Mouse (Mus musculus): ENCODE data around the gene Rapgef1. TPM values are rescaled to one million over a fixed set of nuclear protein-coding genes. Genes with fewer than 3 reads are reported as not detected.
A peak's percentile ranks its signal among the peaks of the same experiment; 100 is the strongest.

The Rapgef1 gene
- polyA plus RNA-seq (2014; fragmentation: Nextera tagmentation; extraction: Ambion mirVana), result 17.3 and 19.9 TPM in 2 replicates

DNA sequence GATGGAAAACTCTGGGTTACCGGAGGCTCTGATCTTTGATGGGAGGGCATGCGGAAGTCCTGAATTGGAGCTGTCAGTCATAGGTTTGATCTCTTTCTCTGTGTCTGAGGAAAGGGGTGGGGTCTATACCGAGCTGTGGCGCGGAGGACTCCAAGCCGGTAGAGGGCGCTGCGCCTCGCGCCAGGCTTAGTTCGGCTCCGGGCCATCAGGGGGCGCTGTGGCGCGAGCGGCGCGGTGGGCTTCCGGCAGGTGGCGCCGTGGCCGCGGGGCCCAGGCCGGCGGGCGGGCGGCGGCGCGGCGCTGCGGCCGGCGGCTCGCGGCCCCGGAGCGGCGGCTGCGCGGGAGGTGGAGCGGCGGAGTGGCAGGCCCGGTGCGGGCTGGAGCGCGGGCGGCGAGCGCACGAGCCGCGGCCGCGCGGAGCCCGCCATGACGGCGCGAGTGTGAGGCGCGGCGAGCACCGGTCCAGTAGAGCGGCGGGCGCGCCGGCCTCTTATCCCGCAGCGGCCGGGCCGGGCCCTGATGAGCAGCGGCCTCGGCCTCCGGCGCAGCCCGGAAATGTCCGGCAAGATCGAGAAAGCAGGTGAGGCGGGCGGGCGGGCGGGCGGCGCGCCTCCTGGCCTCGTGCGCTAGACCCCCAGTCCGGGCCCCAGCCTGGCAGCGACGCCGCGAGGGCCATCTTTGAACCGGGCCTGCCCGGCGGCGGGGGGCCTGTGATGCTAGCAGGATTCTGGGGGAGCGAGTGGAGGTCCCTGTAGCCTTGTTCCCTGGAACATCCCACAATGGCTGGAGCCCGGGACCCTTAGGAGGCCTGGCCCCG lies at the start of gene Rapgef1:
Gene Rapgef1 (plus strand): TSS at position 237 of the 817 bp plus-strand sequence.
- DNase-seq (ENCODE audit: low spot score), result peak; percentile 74
- peak within 1 kb of the TSS; percentile 91 for H3K27ac ChIP-seq (ENCODE audit: low read depth, low read length)
- H3K36me3 ChIP-seq (ENCODE audit: control insufficient read depth, insufficient read depth, low read length), result no peaks in the 10 kb centered on the region
- H3K4me1 ChIP-seq (ENCODE audit: control insufficient read depth, insufficient read depth, low read length), result peaks cover 13% of the 10 kb centered on the region
- H3K9me3 ChIP-seq (replicated peaks; ENCODE audit: control insufficient read depth, low read length), result no peaks in the 10 kb centered on the region
- ATAC-seq, result peak; percentile 81
- H3K27me3 ChIP-seq (replicated peaks; ENCODE audit: control insufficient read depth, insufficient read depth, low read length), result no peaks in the 10 kb centered on the region
- peak within 1 kb of the TSS; percentile 75 for H3K4me2 ChIP-seq (ENCODE audit: low read length)
- peak within 1 kb of the TSS; percentile 73 for H3K4me3 ChIP-seq (ENCODE audit: low read depth, low read length)
- WGBS, result under 1% methylated on average over 58 of the region's 101 CpGs
- peak within 1 kb of the TSS; percentile 91 for H3K9ac ChIP-seq (ENCODE audit: low read length)

DNA sequence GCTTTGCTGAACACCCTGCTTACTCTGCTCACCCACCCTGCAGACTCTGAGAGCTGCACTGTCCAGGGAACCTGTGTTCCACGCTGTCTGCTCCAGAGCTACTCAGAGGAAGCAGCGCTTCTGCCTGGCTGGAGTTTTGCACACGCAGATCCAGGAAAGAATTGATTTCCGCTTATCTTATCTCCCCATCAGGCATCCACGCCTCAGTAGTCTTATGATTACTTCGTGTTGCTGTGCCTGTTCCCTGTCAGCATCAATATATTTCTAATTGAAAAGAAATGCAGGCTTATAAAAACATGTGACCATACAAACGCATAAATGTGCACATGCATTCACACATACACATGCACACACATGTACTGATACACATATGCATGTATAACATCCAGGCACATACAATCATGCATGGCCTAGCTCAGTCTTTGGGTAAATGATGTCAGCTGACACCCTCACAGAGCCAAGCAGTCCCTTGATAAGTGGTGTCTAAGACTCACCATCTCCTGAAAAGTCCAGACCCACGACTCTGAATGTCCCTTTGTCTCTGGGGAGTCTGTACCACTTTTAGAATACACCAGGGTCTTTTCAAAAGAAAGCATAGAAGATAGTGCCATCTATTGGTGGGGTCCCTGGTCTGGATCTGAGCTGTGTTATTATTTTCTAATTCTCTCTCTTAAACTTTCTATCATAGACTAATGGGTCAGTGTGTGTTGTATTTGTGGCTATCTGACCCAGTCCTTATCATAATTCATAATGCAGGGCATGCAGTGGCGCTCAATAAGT lies 47.4 kb upstream of the Rapgef1 start:
- Histone ChIP-seq H3K36me3 (ENCODE audit: control insufficient read depth, insufficient read depth, low read length) (no peaks in the 10 kb centered on the region), H3K27me3 (replicated peaks; ENCODE audit: control insufficient read depth, insufficient read depth, low read length) (no peaks in the 10 kb centered on the region), H3K4me3 (ENCODE audit: low read depth, low read length) (no peak overlapping the region), H3K27ac (ENCODE audit: low read depth, low read length) (no peak overlapping the region), H3K4me1 (ENCODE audit: control insufficient read depth, insufficient read depth, low read length) (no peaks in the 10 kb centered on the region), H3K9me3 (replicated peaks; ENCODE audit: control insufficient read depth, low read length) (no peaks in the 10 kb centered on the region), H3K9ac (ENCODE audit: low read length) (no peak overlapping the region), H3K4me2 (ENCODE audit: low read length) (no peak overlapping the region)
- ATAC-seq (no peak), DNase-seq (ENCODE audit: low spot score) (peak; percentile 51)
- WGBS, result 77% methylated on average over 9 of the region's 9 CpGs

DNA sequence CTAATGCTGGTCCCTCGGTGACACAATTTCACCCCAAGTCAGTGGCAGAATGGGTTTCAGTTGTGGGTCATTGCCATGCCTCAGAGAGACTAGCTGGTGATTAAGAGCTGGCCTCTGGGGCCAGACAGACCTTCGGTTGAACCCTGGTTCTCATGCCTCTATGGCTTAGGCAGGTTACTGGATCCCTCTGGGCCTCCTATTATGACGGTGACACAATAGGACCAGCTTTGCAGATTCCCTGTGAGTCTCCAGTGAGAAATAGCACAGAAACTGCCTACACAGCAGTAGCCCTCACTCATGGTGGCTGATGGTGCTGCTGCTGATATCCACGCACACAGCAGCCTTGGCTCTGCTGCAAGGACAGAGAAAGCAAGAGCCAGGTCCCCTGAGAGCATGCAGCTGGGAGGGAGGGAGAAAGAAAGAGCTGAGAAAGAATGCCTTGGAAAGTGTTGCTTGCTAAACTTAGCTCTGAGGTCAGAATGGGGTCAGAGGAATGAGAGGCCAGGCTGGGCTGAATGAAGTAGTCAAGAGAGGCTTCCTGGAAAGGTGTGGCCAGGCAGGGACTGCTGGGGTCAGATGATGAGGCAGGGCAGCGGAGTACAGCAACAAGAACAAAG lies 46.6 kb upstream of the Rapgef1 start:
- Histone ChIP-seq H3K4me3 (ENCODE audit: low read depth, low read length) (no peak overlapping the region), H3K36me3 (ENCODE audit: control insufficient read depth, insufficient read depth, low read length) (no peaks in the 10 kb centered on the region), H3K27ac (ENCODE audit: low read depth, low read length) (no peak overlapping the region), H3K9ac (ENCODE audit: low read length) (no peak overlapping the region), H3K9me3 (replicated peaks; ENCODE audit: control insufficient read depth, low read length) (no peaks in the 10 kb centered on the region), H3K4me1 (ENCODE audit: control insufficient read depth, insufficient read depth, low read length) (no peaks in the 10 kb centered on the region), H3K27me3 (replicated peaks; ENCODE audit: control insufficient read depth, insufficient read depth, low read length) (no peaks in the 10 kb centered on the region), H3K4me2 (ENCODE audit: low read length) (no peak overlapping the region)
- no peak for ATAC-seq
- no peak for DNase-seq (ENCODE audit: low spot score)
- WGBS, result 39% methylated on average over 5 of the region's 5 CpGs

DNA sequence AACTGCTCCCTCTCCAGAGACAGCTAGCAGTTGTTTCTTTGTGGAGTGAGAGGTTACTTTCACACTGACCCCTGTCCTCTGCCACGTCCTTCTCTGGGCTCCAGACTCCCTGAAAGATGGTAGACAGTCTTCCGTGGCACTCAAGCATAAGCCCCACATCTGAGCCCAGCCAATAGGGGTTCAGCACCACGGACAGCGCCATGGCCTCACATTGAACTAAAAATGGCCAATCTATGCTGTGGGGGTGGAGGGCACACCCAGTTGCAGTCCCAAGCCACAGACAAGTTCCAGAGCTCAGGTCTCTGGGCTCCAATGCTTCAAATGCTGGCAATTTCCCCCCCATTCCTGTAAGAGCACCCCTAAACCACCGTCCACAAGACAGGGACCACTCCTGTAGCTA lies 45.9 kb upstream of the Rapgef1 start:
- H3K9me3 ChIP-seq (replicated peaks; ENCODE audit: control insufficient read depth, low read length), result no peaks in the 10 kb centered on the region
- H3K27me3 ChIP-seq (replicated peaks; ENCODE audit: control insufficient read depth, insufficient read depth, low read length), result no peaks in the 10 kb centered on the region
- DNase-seq (ENCODE audit: low spot score), result peak; percentile 58
- 7% methylated on average over 5 of the region's 5 CpGs for WGBS
- no peak overlapping the region for H3K4me3 ChIP-seq (ENCODE audit: low read depth, low read length)
- ATAC-seq, result no peak
- no peaks in the 10 kb centered on the region for H3K36me3 ChIP-seq (ENCODE audit: control insufficient read depth, insufficient read depth, low read length)
- no peak overlapping the region for H3K9ac ChIP-seq (ENCODE audit: low read length)
- H3K4me1 ChIP-seq (ENCODE audit: control insufficient read depth, insufficient read depth, low read length), result no peaks in the 10 kb centered on the region
- no peak overlapping the region for H3K4me2 ChIP-seq (ENCODE audit: low read length)
- H3K27ac ChIP-seq (ENCODE audit: low read depth, low read length), result no peak overlapping the region

DNA sequence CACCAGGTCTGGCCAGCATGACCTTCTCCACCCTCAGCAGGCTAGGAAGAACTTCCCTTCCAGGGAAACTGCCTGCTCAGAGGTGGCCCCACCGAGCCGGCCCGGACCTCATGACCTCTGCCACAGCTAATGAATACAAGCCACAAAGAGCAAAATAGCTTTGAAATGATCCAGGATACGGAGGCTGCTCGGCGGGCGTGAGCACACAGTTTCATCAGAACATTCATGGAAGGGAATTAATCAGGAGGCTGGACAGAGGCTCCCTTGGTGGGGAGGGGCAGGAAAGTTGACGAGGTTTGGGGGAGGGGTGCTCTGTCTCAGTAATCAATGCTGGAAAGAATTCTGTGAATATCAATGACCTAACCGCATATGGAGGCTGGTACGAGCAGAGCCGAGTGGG lies 45.3 kb upstream of the Rapgef1 start:
- Histone ChIP-seq H3K27ac (ENCODE audit: low read depth, low read length) (no peak overlapping the region), H3K4me3 (ENCODE audit: low read depth, low read length) (no peak overlapping the region), H3K9ac (ENCODE audit: low read length) (no peak overlapping the region), H3K27me3 (replicated peaks; ENCODE audit: control insufficient read depth, insufficient read depth, low read length) (no peaks in the 10 kb centered on the region), H3K4me1 (ENCODE audit: control insufficient read depth, insufficient read depth, low read length) (no peaks in the 10 kb centered on the region), H3K9me3 (replicated peaks; ENCODE audit: control insufficient read depth, low read length) (no peaks in the 10 kb centered on the region), H3K4me2 (ENCODE audit: low read length) (no peak overlapping the region), H3K36me3 (ENCODE audit: control insufficient read depth, insufficient read depth, low read length) (no peaks in the 10 kb centered on the region)
- WGBS, result 5% methylated on average over 11 of the region's 11 CpGs
- DNase-seq (ENCODE audit: low spot score), result no peak
- ATAC-seq, result 0 out of 2 replicates have a peak, but pooled peaks have one; percentile 18

DNA sequence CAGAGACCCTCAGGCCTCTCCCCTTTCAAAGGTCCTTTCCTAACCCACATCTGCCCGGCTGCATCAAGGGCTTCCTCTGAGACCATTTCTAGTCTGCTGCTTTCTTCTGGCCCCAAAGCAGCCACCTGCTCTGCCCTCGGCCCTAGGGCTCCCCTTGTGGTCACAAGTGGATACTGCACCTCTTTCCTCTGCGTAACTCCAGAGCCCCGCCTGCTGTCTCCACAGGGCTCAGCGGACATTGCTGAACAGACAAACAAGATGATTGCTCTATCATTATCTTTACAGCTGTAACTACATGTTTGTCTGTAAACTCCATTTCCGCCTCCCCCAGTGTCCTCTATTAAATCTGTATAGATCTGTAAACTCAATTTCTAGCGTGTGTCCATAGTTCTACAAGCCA lies 37.1 kb upstream of the Rapgef1 start:
- Histone ChIP-seq H3K4me3 (ENCODE audit: low read depth, low read length) (no peak overlapping the region), H3K27ac (ENCODE audit: low read depth, low read length) (no peak overlapping the region), H3K36me3 (ENCODE audit: control insufficient read depth, insufficient read depth, low read length) (no peaks in the 10 kb centered on the region), H3K4me1 (ENCODE audit: control insufficient read depth, insufficient read depth, low read length) (no peaks in the 10 kb centered on the region), H3K9ac (ENCODE audit: low read length) (no peak overlapping the region), H3K4me2 (ENCODE audit: low read length) (no peak overlapping the region), H3K27me3 (replicated peaks; ENCODE audit: control insufficient read depth, insufficient read depth, low read length) (no peaks in the 10 kb centered on the region; the same call in 1 of the 2 replicates), H3K9me3 (replicated peaks; ENCODE audit: control insufficient read depth, low read length) (no peaks in the 10 kb centered on the region)
- DNase-seq (ENCODE audit: low spot score) (peak; percentile 86), ATAC-seq (peak; percentile 69)
- WGBS, result 3% methylated on average over 7 of the region's 7 CpGs

DNA sequence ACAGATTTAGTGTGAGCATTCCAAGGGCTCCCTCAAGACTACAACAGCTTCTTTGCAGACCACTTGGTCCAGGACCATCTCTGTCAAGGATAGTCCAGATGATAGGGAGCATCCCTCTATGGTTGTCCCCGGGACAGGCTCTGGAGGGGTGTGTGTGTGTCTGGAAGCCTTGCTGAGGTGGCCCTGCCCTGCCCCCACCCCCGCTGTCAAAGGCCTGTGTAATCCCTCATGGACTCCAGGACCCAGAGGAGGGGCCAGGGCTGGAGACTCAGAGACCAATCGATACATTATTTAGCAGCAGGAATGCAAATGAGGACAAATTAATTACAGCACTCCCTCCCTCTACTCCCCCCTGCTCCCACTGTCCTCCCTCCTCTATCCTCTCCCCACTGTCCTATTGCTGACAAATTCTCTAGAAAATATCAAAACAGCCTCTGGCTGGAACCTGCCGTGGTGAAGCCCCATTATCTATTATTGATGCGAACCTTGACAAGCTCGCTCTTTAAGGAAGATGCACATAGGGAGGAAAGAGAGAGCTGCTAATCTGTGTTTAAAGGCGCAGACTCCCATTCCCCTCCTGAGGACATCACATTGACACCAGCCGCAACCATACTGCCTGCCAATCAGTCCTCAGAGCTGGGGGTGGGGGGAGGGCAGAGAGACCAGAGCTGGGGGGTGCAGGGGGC lies 33.4 kb upstream of the Rapgef1 start:
- Histone ChIP-seq H3K9ac (ENCODE audit: low read length) (no peak overlapping the region; the same call in 1 of the 2 replicates), H3K9me3 (replicated peaks; ENCODE audit: control insufficient read depth, low read length) (no peaks in the 10 kb centered on the region), H3K4me3 (ENCODE audit: low read depth, low read length) (no peak overlapping the region), H3K36me3 (ENCODE audit: control insufficient read depth, insufficient read depth, low read length) (no peaks in the 10 kb centered on the region), H3K4me1 (ENCODE audit: control insufficient read depth, insufficient read depth, low read length) (no peaks in the 10 kb centered on the region), H3K4me2 (ENCODE audit: low read length) (no peak overlapping the region), H3K27me3 (replicated peaks; ENCODE audit: control insufficient read depth, insufficient read depth, low read length) (no peaks in the 10 kb centered on the region; the same call in 1 of the 2 replicates), H3K27ac (ENCODE audit: low read depth, low read length) (no peak overlapping the region)
- ATAC-seq (no peak), DNase-seq (ENCODE audit: low spot score) (no peak)
- WGBS, result 15% methylated on average over 8 of the region's 8 CpGs

DNA sequence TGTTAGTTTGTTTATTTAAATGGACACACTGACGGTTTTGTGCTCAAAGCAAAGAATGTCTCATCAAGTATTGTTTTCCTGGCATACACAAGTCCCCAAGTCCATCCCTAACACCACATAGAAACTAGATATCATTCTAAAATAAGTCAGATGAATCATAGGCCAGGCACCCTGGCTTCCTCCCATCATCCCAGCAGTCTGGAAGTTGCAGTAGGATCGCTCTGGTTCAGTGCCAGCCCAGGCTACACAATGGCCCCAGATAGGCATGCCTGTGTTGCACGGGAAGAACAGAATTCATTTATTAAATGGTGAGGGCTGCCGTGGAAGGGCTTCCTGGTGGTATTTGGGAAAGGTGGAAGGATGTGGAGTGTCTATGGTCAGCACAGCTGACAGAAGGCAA lies 31.5 kb upstream of the Rapgef1 start:
- DNase-seq (ENCODE audit: low spot score) (no peak), ATAC-seq (no peak)
- Histone ChIP-seq H3K4me3 (ENCODE audit: low read depth, low read length) (no peak overlapping the region), H3K27me3 (replicated peaks; ENCODE audit: control insufficient read depth, insufficient read depth, low read length) (no peaks in the 10 kb centered on the region; the same call in 1 of the 2 replicates), H3K27ac (ENCODE audit: low read depth, low read length) (no peak overlapping the region), H3K36me3 (ENCODE audit: control insufficient read depth, insufficient read depth, low read length) (no peaks in the 10 kb centered on the region), H3K9ac (ENCODE audit: low read length) (no peak overlapping the region), H3K9me3 (replicated peaks; ENCODE audit: control insufficient read depth, low read length) (no peaks in the 10 kb centered on the region), H3K4me1 (ENCODE audit: control insufficient read depth, insufficient read depth, low read length) (no peaks in the 10 kb centered on the region), H3K4me2 (ENCODE audit: low read length) (no peak overlapping the region)
- 52% methylated on average over 4 of the region's 4 CpGs for WGBS

Measured in forebrain, embryonic 14.5 days (tissue).